Mouse (Mus musculus): ENCODE measurements at regions not wholly inside any gene's neighbourhood (a gene's known extent, or its start where the extent isn't known, plus 50 kb on each side); places are given as distances from the start of the nearest gene placed in this dataset.

DNA sequence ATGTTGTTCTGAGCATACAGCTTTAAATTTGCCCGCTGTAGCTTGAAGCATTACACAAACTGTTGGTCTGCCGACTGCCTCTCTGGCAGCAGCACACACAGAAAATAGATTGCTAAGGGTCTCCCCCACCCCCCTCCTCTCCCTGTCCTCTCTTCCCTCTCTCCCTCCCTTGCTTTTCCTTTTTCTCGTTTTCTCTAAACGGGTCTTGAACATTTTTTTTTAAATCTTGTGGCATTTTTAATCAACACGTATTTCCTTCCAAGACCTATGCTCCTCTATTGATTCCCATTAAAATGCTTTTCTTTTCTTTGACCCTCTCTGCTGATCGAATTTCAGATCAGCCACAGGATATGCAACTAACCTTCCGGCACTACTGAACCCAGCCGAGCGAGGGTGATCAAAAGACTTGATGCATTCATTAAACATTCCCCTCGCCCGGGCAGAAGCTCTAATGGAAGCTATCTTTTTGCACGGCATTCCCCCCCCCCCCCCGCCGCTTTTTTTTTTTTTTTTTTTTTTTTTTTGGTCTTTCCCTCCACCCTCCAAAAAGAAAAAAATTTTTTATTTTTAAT lies 86.9 kb upstream of the Arid1b start:
- Histone ChIP-seq H3K36me3 (no peaks in the 10 kb centered on the region), H3K27ac (peak overlapping the region; percentile 99), H3K4me2 (peak overlapping the region; percentile 76), H3K9me3 (no peaks in the 10 kb centered on the region), H3K27me3 (no peaks in the 10 kb centered on the region), H3K9ac (peak overlapping the region; percentile 78), H3K4me1 (no peaks in the 10 kb centered on the region), H3K4me3 (peak overlapping the region; percentile 58)
- 0% methylated on average over 14 of the region's 14 CpGs for WGBS
- peak; percentile 35; the same call in 1 of the 2 replicates for ATAC-seq (ENCODE audit: borderline replicate concordance, extremely low read depth, low FRiP score, low TSS enrichment)

DNA sequence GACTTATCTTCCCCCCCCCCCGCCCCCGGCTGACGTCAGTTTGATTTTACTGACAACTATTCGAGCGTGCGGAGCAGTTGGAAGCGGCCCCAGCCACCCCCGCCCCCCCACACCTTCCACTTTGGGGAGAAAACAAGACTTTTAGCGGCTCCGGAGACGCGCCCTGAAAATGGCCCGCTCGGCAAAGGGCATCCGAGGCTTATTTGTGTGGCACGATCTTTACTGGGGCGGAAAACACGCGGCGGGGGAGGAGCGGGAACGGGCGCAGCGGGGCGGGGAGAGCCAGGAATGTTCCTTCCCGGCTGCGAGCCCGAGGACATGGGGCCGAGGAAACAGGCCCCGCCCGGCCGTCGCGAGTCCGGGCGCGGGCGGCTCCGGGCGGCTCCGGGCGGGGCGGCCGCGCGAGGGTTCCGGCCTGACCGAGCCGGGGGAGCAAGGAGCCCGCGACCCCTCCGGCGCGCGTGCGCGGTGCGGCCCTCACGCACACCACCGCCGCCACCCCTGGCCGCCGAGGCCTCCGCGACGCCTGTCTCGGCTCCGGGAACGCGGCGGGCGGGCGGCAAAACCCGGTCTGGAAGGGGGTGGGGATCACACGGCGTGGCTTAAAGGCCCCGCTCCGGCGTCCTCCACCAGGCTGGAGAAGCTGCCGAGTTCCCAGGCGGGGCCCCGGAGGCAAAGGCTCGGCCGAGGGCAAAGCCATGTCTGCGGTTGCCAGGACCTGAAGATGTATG lies 86.1 kb upstream of the Arid1b start:
- Histone ChIP-seq H3K27me3 (no peaks in the 10 kb centered on the region), H3K4me1 (no peaks in the 10 kb centered on the region), H3K4me3 (peak overlapping the region; percentile 58), H3K4me2 (peak overlapping the region; percentile 76), H3K9me3 (no peaks in the 10 kb centered on the region), H3K36me3 (no peaks in the 10 kb centered on the region), H3K9ac (peak overlapping the region; percentile 78), H3K27ac (peak overlapping the region; percentile 99)
- ATAC-seq (ENCODE audit: borderline replicate concordance, extremely low read depth, low FRiP score, low TSS enrichment) = peak; percentile 96
- WGBS = under 1% methylated on average over 71 of the region's 85 CpGs

DNA sequence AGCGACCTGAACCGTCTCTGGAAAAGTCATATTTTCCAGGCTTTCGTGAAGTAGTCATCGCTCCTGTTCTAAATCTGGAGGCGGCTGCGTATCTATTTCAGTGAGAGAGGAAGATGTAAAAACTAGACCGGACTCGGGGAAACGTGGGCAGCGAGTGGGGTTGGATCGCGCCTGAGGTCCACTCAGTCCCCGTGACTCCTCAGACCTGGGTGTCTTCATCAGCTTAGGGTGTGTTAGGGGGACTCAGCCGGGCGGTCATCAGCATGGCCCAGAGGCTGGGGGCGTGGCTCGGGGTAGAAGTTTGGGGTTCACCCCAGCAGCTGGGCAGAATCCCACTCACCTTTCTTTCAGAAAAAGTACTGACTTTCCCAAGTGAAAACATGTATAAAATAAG lies 85.6 kb upstream of the Arid1b start:
- Histone ChIP-seq H3K9ac (peak overlapping the region; percentile 78), H3K4me2 (peak overlapping the region; percentile 76), H3K4me3 (peak overlapping the region; percentile 58), H3K9me3 (no peaks in the 10 kb centered on the region), H3K4me1 (no peaks in the 10 kb centered on the region), H3K36me3 (no peaks in the 10 kb centered on the region), H3K27me3 (no peaks in the 10 kb centered on the region), H3K27ac (peak overlapping the region; percentile 99)
- no peak for ATAC-seq (ENCODE audit: borderline replicate concordance, extremely low read depth, low FRiP score, low TSS enrichment)
- 2% methylated on average over 17 of the region's 17 CpGs for WGBS

DNA sequence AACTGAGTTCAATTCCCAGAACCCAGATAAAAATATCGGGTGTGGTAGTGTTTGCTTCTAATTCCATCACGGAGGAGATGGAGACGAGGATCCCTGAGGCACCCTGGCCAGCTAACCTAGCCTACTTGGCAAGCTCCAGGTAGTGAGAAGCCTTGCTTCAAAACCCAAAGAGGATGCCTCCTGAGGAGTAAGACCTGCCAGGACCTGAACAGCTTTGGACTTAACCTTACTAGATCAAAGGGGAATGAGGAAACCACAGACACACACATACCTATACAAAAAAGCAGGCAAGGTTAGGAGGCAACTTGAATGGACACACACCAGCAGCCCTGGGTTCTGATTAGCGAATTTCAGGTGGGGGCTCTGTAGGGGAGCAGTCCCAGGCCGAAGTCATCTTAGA lies 84.0 kb upstream of the Arid1b start:
- no peak overlapping the region for H3K9ac ChIP-seq
- no peaks in the 10 kb centered on the region for H3K9me3 ChIP-seq
- no peaks in the 10 kb centered on the region for H3K4me1 ChIP-seq
- no peak overlapping the region for H3K4me3 ChIP-seq
- WGBS = 73% methylated on average over 5 of the region's 5 CpGs
- H3K36me3 ChIP-seq = no peaks in the 10 kb centered on the region
- no peak for ATAC-seq (ENCODE audit: borderline replicate concordance, extremely low read depth, low FRiP score, low TSS enrichment)
- no peak overlapping the region for H3K27ac ChIP-seq
- H3K27me3 ChIP-seq = no peaks in the 10 kb centered on the region
- no peak overlapping the region for H3K4me2 ChIP-seq

DNA sequence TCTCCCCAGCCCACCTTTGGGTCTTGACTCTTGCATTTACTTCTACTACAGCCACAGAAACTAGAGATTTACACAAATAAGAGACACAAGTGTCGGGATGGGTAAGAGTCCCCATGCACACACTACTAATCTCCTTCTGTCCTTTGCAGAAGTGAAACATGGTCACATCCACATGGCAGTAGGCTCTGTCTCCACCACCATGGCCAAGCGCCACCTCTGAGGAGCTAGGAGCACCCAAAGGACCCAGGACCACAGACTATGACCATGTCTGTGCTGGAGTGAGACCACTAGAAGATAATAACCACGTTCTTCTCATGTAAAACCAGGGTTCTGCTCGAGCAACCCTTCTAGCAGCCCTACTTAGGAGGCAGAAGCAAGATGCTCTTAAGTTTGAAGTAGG lies 81.1 kb upstream of the Arid1b start:
- Histone ChIP-seq H3K27me3 (no peaks in the 10 kb centered on the region), H3K9ac (no peak overlapping the region), H3K9me3 (no peaks in the 10 kb centered on the region), H3K4me1 (no peaks in the 10 kb centered on the region), H3K27ac (no peak overlapping the region), H3K36me3 (no peaks in the 10 kb centered on the region), H3K4me3 (no peak overlapping the region), H3K4me2 (no peak overlapping the region)
- WGBS = 75% methylated on average over 4 of the region's 4 CpGs
- no peak for ATAC-seq (ENCODE audit: borderline replicate concordance, extremely low read depth, low FRiP score, low TSS enrichment)

DNA sequence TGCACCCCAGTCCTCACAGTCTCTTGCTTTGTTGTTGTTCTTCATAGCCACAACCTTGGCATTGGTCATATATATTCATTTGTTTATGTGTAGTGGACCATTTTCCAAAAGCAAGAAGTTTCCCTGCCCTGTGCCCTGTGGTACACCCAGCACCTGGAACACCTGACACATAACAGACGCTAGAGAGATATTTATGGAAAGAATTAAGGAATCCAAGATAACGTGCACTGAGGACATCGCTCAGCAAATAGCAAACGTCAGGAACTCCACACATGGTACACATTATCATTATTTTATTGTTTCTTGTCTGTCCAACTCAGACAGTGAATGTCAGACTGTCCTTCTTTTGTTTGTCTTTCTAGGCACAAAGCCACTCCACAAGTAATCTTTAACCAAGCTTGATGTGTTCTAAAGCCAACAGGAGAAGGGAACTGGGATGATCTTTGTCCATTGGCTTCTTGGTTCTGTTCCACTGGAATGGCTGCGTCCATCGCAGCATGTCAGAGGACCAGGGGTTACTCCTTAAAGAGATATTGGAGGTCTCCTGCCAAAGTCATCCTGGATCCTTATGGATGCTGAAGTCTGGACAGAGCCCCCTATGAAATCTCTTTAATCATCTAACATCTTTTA lies 74.2 kb upstream of the Arid1b start:
- 63% methylated on average over 6 of the region's 6 CpGs for WGBS
- Histone ChIP-seq H3K27ac (no peak overlapping the region), H3K36me3 (no peaks in the 10 kb centered on the region), H3K27me3 (no peaks in the 10 kb centered on the region), H3K4me1 (no peaks in the 10 kb centered on the region), H3K4me3 (no peak overlapping the region), H3K9ac (no peak overlapping the region), H3K4me2 (no peak overlapping the region), H3K9me3 (no peaks in the 10 kb centered on the region)
- ATAC-seq (ENCODE audit: borderline replicate concordance, extremely low read depth, low FRiP score, low TSS enrichment) = no peak

DNA sequence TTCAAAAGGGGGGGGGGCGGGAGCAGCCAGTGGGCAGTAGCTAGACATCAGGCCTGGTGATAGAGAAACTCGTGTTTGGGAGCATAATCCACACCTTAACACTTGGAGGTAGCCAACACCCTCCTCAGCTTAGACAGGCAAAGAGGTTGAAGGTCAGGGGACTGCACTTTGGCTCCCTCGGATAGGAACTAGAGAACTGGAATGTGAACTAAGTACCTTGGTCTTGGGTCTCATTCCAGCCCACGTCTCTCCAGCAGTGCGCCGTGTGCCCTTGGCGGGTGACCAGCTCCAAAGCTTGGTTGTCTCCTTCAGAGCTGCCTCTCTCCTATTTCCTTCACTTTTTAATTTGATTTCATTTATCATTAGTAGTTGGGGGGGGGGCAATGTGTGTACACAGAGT lies 73.0 kb upstream of the Arid1b start:
- ATAC-seq (ENCODE audit: borderline replicate concordance, extremely low read depth, low FRiP score, low TSS enrichment) = no peak

DNA sequence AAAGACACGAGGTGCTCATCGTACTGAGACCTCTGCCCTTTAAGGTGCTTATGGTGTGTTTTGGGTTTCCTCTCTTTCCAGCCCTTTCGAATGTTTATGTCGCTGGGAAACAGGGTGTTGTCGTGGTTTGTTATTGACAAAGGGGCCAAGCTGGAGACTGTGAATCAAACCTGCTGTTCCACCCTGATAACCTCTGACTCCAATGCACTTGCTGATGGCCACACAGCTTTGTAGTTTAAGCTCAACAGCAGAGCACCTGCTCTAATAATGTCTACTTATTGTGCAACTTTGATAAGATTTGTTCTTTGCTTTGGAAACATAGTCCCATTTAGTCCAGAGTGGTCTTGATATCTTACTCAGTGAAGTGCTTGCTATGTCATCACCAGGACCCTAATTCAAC lies 65.5 kb upstream of the Arid1b start:
- no peak overlapping the region for H3K27ac ChIP-seq
- H3K4me2 ChIP-seq = no peak overlapping the region
- H3K27me3 ChIP-seq = no peaks in the 10 kb centered on the region
- no peak overlapping the region for H3K4me3 ChIP-seq
- H3K9ac ChIP-seq = no peak overlapping the region
- ATAC-seq (ENCODE audit: borderline replicate concordance, extremely low read depth, low FRiP score, low TSS enrichment) = no peak
- 28% methylated on average over 5 of the region's 5 CpGs for WGBS
- no peaks in the 10 kb centered on the region for H3K4me1 ChIP-seq
- no peaks in the 10 kb centered on the region for H3K9me3 ChIP-seq
- H3K36me3 ChIP-seq = no peaks in the 10 kb centered on the region

More for the DNA sequence above, 73.0 kb upstream of the Arid1b start:
- H3K27me3 ChIP-seq = no peaks in the 10 kb centered on the region
- H3K36me3 ChIP-seq = no peaks in the 10 kb centered on the region
- no peak overlapping the region for H3K27ac ChIP-seq
- WGBS = 76% methylated on average over 7 of the region's 7 CpGs
- H3K4me1 ChIP-seq = no peaks in the 10 kb centered on the region
- H3K9me3 ChIP-seq = no peaks in the 10 kb centered on the region
- H3K4me2 ChIP-seq = no peak overlapping the region
- no peak overlapping the region for H3K9ac ChIP-seq
- H3K4me3 ChIP-seq = no peak overlapping the region

DNA sequence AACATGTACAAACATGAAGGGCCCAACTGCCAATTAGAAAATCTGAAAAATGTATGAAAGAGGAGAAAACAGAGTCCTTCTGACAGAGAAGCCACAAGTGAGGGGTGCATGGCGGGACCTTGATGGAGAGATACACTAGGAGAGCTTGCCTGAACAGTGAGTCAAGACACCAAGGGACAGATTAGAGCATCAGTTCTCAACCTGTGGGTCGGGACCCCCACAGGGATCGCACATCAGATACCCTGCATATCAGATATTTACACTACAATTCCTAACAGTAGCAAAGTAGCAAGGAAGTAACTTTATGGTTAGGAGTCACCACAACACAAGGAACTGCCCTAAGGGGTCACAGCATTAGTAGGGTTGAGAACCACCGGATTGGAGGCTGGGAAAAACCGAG lies 58.9 kb upstream of the Arid1b start:
- Histone ChIP-seq H3K27me3 (no peaks in the 10 kb centered on the region), H3K4me1 (no peaks in the 10 kb centered on the region), H3K9me3 (no peaks in the 10 kb centered on the region), H3K9ac (no peak overlapping the region), H3K27ac (no peak overlapping the region), H3K36me3 (no peaks in the 10 kb centered on the region), H3K4me3 (no peak overlapping the region), H3K4me2 (no peak overlapping the region)
- no peak for ATAC-seq (ENCODE audit: borderline replicate concordance, extremely low read depth, low FRiP score, low TSS enrichment)
- 83% methylated on average over 5 of the region's 5 CpGs for WGBS

DNA sequence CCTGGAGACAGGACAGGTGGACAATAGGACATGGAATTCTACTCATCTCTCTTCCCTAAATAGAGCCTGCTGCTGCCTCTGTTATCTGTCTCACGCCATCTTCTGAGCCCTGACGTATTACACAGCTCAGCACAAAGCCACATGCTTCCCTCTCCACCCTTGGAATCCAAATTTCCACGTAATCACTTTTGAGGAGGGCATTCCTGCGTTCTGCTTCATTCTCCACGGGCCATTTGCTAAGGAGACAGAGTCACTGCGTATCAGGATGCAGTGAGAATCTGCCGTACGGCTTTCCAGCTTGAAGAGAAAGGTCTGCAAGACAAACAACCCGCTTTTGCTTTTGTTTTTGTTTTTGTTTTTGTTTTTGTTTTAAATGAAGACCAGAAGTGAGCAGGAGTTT lies 53.5 kb upstream of the Arid1b start:
- Histone ChIP-seq H3K9ac (no peak overlapping the region), H3K9me3 (no peaks in the 10 kb centered on the region), H3K27ac (no peak overlapping the region), H3K4me2 (no peak overlapping the region), H3K4me3 (no peak overlapping the region), H3K36me3 (no peaks in the 10 kb centered on the region), H3K4me1 (peaks cover 4% of the 10 kb centered on the region), H3K27me3 (no peaks in the 10 kb centered on the region)
- ATAC-seq (ENCODE audit: borderline replicate concordance, extremely low read depth, low FRiP score, low TSS enrichment) = no peak
- WGBS = 60% methylated on average over 9 of the region's 9 CpGs

DNA sequence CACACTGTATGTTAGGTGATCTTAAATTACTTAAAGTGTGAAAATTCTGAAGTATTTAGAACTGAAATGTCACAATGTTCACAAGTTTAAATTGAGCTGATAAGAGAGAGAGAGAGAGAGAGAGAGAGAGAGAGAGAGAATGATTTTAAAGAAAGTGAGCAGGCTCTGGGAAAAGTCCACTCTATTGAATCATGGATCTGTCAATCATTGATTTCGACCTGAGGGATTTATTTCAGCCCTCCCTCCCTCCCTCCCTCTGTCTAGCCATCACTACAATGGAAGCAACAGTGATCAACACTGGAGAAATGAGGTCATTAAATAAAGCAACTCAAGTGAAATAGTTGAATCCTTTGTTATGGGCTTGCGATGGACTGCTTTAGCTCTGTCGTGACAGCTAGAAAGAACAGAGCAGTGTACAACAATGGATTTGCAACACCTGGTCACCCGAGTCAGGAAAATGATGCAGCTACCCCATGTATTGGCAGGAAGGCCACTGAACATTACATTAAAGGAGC lies 52.8 kb upstream of the Arid1b start:
- no peak overlapping the region for H3K4me2 ChIP-seq
- H3K4me3 ChIP-seq = no peak overlapping the region
- peaks cover 10% of the 10 kb centered on the region for H3K4me1 ChIP-seq
- H3K9ac ChIP-seq = no peak overlapping the region
- H3K27me3 ChIP-seq = no peaks in the 10 kb centered on the region
- no peaks in the 10 kb centered on the region for H3K9me3 ChIP-seq
- no peak for ATAC-seq (ENCODE audit: borderline replicate concordance, extremely low read depth, low FRiP score, low TSS enrichment)
- no peaks in the 10 kb centered on the region for H3K36me3 ChIP-seq
- WGBS = 69% methylated on average over 4 of the region's 4 CpGs
- no peak overlapping the region for H3K27ac ChIP-seq

DNA sequence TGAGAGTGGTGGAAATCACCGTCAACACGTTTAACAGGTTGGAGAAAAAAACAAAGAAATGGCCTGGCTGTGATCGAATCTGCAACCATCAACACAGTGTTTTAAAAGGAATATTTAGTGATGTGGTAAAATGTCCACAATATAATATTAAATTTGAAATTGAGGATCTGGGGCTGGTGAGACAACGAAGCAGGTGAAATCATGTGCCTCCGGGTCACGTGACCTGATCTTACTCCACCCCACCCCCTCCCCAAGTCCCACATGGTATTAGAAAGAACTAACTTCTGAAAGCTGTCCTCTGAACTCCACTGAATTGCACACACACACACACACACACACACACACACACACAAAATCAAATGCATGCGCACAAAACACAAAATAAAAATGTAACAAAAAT lies 51.3 kb upstream of the Arid1b start:
- Histone ChIP-seq H3K4me1 (peaks cover 18% of the 10 kb centered on the region), H3K9me3 (no peaks in the 10 kb centered on the region), H3K36me3 (no peaks in the 10 kb centered on the region), H3K27ac (no peak overlapping the region), H3K27me3 (no peaks in the 10 kb centered on the region), H3K9ac (no peak overlapping the region), H3K4me3 (no peak overlapping the region), H3K4me2 (no peak overlapping the region)
- 88% methylated on average over 7 of the region's 7 CpGs for whole genome bisulfite sequencing
- no peak for ATAC-seq (ENCODE audit: borderline replicate concordance, extremely low read depth, low FRiP score, low TSS enrichment)

Measured in lung, embryonic 15.5 days (tissue).